Mouse (Mus musculus): ENCODE data around the gene Hist1h2af. TPM values are rescaled to one million over a fixed set of nuclear protein-coding genes. Genes with fewer than 3 reads are reported as not detected.
"Not testable (repeated sequence)": the region's sequence is repeated elsewhere in the genome, so short reads cannot be mapped to it uniquely, and the experiment has no call there.

Gene Hist1h2af
- polyA plus RNA-seq, 1 experiment from 2014 or later = 9.5 TPM

DNA sequence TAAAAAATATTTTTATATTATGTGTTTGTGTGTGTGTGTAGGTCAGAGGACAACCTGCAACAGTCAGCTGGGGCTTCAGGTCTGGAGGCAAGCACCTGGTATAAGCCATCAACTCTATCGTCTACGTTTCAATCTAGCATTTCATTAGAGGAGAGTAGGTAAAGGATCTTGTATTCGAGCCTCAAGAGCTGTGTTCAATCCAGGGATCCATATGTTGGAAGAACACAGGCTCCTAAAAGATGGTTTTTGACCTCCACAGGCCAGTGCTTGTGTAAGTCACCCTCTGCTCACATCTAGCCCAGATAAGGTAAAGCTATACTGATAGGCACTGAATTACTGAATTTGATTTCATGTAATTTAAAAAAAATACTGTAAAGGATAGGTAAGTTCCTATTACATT is 23.2 kb downstream of the Hist1h2af start:
- H3K27me3 ChIP-seq (ENCODE audit: poor library complexity, severe bottlenecking) = no peaks in the 10 kb centered on the region
- no peaks in the 10 kb centered on the region for H3K9me3 ChIP-seq
- no peak for DNase-seq (ENCODE audit: extremely low spot score, low spot score)
- H3K4me1 ChIP-seq = peaks cover 32% of the 10 kb centered on the region
- WGBS = 77% methylated on average over 3 of the region's 3 CpGs
- no peaks in the 10 kb centered on the region for H3K36me3 ChIP-seq (replicated peaks)
- peak overlapping the region; percentile 98 for H3K27ac ChIP-seq
- peak overlapping the region; percentile 70 for H3K4me3 ChIP-seq

DNA sequence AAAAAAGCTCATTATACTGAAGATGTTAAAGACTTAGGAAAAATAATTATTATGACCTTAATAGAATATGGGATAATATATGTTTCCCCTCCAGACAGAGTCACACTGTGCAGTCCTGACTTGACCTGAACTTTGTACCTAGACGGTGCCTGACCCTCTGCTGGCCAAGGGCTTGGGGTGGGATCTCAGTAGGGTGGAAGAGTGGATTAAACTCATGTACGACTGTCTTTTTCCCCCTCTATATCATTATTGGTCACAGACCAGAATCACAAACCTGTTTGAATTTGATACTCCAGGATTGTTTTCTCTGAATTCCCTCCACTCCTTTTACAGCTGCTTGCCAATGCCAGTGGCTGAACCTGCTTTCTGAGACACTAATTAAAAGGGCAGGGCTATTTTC is 27.0 kb downstream of the Hist1h2af start:
- not testable (repeated sequence) for H3K36me3 ChIP-seq (replicated peaks); H3K27me3 ChIP-seq (ENCODE audit: poor library complexity, severe bottlenecking); H3K9me3 ChIP-seq
- Histone ChIP-seq H3K4me3 (peak overlapping the region; percentile 30; the same call in 1 of the 2 replicates), H3K27ac (peak overlapping the region; percentile 82), H3K4me1 (peaks cover 18% of the 10 kb centered on the region)
- WGBS = 15% methylated on average over 2 of the region's 2 CpGs
- DNase-seq (ENCODE audit: extremely low spot score, low spot score) = peak; percentile 33

DNA sequence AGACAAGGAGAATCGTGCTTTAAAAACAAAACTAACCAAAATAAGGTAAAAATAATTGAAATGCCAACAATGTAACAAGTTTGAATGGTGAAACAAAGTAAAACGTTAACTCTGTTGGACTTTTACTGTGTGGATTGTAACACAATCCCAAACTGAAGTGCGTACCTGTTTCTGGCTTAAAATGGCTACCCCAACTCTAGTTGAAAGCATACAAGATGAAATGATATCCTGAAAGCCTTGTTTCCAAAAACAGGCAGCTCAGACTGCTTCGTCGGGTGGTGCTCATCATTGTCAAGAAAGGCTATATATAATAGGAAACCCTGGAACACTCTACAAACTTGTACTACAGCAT is 27.8 kb downstream of the Hist1h2af start:
- not testable (repeated sequence) for H3K9me3 ChIP-seq; H3K36me3 ChIP-seq (replicated peaks); H3K27me3 ChIP-seq (ENCODE audit: poor library complexity, severe bottlenecking); DNase-seq (ENCODE audit: extremely low spot score, low spot score)
- Histone ChIP-seq H3K4me1 (peaks cover 16% of the 10 kb centered on the region), H3K27ac (peak overlapping the region; percentile 98), H3K4me3 (peak overlapping the region; percentile 54)
- WGBS = 0% methylated on average over 2 of the region's 5 CpGs

DNA sequence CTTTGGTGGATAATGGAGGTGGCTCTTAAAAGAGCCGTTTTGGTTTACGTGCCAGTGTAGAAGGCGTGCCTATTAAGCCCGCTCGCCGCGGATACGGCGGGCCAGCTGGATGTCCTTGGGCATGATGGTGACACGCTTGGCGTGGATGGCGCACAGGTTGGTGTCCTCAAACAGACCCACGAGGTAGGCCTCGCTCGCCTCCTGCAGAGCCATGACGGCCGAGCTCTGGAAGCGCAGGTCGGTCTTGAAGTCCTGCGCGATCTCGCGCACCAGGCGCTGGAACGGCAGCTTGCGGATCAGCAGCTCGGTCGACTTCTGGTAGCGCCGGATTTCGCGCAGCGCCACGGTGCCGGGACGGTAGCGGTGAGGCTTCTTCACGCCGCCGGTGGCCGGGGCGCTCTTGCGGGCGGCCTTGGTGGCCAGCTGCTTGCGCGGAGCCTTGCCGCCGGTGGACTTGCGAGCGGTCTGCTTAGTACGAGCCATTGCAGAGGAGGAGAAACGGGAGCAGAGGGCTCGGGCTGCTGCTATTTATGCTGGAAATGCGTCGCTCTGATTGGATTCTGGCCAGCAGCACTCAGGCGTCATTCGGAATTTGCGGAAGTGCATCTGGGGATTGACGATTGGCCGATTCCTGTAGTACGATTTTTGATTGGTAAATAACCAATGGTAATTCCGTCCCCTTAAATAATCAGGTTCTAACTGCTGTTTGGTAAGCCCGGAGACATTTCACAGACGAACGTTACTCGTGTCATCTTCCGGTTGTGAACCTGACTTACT is 28.4 kb downstream of the Hist1h2af start, which contains the start of gene Hist1h3e:
Gene Hist1h3e, minus strand, starts transcription at position 487 of the 777 bp plus-strand sequence.
- H3K4me3 ChIP-seq = peak within 1 kb of the TSS; percentile 54
- H3K36me3 ChIP-seq (replicated peaks); H3K9me3 ChIP-seq; H3K27me3 ChIP-seq (ENCODE audit: poor library complexity, severe bottlenecking): not testable (repeated sequence)
- peaks cover 11% of the 10 kb centered on the region for H3K4me1 ChIP-seq
- under 1% methylated on average over 60 of the region's 67 CpGs for WGBS
- H3K27ac ChIP-seq = peak within 1 kb of the TSS; percentile 98
- DNase-seq (ENCODE audit: extremely low spot score, low spot score) = peak; percentile 94

DNA sequence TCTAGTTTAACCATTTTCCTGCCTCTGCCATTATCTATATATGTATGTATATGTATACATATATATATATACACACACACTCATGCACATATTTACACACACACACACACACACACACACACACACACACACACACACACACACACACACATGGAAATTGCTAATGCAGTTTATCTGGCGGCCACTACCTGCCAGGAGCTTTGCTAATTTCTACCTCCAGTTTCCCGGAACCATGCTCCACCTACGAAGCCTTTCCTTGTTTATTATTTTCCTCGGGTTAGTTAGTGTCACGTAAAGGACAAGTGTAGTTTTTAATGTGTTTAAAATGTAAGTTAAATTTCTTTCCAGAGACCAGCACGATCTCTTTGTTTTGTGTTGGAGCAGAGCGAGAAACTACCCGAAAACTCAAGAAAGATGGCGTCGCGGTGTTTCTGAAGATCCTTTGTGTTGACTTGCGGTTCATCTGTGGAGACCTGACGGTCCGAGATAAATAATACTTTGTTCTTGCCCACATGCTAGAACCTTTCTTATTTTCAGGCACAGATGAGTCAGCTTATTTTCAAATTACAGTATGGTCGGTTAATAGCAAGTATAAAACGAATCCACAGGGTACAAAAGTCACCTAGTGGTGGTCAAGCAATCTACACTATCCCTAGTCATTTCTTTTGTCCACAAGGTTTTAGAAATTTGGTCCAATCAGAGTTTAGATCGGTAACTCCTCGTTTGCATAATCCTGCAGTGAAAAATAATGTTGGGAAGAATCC is 29.2 kb downstream of the Hist1h2af start:
- Histone ChIP-seq H3K27ac (peak overlapping the region; percentile 98), H3K4me3 (peak overlapping the region; percentile 54), H3K27me3 (ENCODE audit: poor library complexity, severe bottlenecking) (no peaks in the 10 kb centered on the region), H3K9me3 (no peaks in the 10 kb centered on the region), H3K36me3 (replicated peaks) (no peaks in the 10 kb centered on the region), H3K4me1 (peaks cover 9% of the 10 kb centered on the region; the same call in 1 of the 2 replicates)
- 3% methylated on average over 18 of the region's 18 CpGs for WGBS
- DNase-seq (ENCODE audit: extremely low spot score, low spot score) = peak; percentile 50

DNA sequence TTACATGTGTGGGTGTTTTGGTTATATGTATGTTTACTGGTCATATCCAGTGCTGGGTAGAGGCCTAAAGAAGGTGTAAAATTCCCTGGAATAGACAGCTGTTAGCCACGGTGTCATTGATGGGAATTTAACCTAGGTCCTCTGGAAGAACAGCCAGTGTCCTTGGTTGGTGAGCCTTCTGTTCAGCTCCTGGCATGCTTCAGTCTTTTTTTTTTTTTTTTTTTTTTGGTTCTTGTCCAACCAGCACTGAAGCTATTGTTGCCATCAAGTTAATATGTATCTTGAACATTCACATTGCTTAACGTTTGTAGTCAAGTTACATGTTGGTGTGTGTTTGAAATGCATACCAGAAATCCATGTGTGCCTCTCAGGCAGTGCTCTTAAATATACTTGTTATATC is 30.8 kb downstream of the Hist1h2af start:
- Histone ChIP-seq H3K4me3 (no peak overlapping the region), H3K36me3 (replicated peaks) (no peaks in the 10 kb centered on the region), H3K4me1 (peaks cover 10% of the 10 kb centered on the region), H3K27ac (peak overlapping the region; percentile 98), H3K9me3 (no peaks in the 10 kb centered on the region), H3K27me3 (ENCODE audit: poor library complexity, severe bottlenecking) (no peaks in the 10 kb centered on the region)
- DNase-seq (ENCODE audit: extremely low spot score, low spot score) = no peak
- WGBS = 92% methylated on average over 2 of the region's 2 CpGs

DNA sequence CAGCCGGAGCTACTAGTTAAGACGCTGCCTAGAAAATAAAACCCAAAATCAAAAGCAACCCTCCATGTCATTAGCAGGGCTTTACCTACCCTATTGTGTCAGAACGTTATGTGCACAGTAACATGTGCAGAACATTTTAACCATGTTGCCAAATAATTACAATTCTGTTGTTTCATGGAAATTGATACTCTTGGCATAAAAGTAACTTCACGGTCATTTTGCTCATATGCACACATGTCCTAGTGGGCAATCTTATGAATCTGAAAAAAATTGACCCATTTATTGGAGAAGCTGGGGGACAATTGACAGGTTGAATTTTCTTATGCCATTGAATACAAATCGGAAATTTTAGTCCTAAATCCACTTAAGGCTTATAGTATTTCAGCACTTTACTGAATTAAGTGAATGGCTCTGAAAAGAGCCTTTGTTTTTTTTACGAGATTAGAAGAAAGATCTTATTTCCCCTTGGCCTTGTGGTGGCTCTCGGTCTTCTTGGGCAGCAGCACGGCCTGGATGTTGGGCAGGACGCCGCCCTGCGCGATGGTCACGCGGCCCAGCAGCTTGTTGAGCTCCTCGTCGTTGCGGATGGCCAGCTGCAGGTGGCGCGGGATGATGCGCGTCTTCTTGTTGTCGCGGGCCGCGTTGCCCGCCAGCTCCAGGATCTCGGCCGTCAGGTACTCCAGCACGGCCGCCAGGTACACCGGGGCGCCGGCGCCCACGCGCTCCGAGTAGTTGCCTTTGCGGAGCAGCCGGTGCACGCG is 36.7 kb downstream of the Hist1h2af start:
- not testable (repeated sequence) for H3K27me3 ChIP-seq (ENCODE audit: poor library complexity, severe bottlenecking); DNase-seq (ENCODE audit: extremely low spot score, low spot score); H3K9me3 ChIP-seq; H3K36me3 ChIP-seq (replicated peaks)
- Histone ChIP-seq H3K4me3 (peak overlapping the region; percentile 55), H3K27ac (peak overlapping the region; percentile 98), H3K4me1 (peaks cover 26% of the 10 kb centered on the region)
- WGBS = 2% methylated on average over 22 of the region's 41 CpGs

DNA sequence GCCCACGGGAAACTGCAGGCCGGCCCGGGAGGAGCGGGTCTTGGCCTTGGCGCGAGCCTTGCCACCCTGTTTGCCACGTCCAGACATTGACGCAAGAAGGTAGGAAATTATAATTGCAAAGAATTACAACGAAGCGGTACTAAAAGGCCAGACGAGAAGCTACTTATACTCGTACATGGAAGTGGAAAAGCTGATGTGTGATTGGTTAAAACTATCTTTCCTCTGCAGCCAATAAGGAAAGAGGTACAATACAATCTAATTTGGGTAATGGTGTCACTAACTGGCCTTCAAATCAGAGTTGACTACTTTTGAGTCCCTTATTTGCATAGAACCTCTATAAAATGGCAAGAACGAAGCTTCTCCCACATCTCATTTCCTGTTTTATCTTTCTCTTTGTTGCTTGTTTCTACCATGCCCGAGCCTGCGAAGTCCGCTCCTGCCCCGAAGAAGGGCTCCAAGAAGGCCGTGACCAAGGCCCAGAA is 37.4 kb downstream of the Hist1h2af start, which contains the start of the genes Hist1h2ae and Hist1h2bg:
Gene Hist1h2ae, minus strand, starts transcription at position 199 of the 482 bp plus-strand sequence.
Gene Hist1h2bg, plus strand, starts transcription at position 375 of the 482 bp plus-strand sequence.
- WGBS = under 1% methylated on average over 18 of the region's 18 CpGs
- H3K36me3 ChIP-seq (replicated peaks) = no peaks in the 10 kb centered on the region
- DNase-seq (ENCODE audit: extremely low spot score, low spot score) = peak; percentile 72
- H3K9me3 ChIP-seq = no peaks in the 10 kb centered on the region
- peak within 1 kb of the TSS; percentile 55 for H3K4me3 ChIP-seq
- peaks cover 27% of the 10 kb centered on the region for H3K4me1 ChIP-seq
- no peaks in the 10 kb centered on the region for H3K27me3 ChIP-seq (ENCODE audit: poor library complexity, severe bottlenecking)
- peak within 1 kb of the TSS; percentile 98 for H3K27ac ChIP-seq

DNA sequence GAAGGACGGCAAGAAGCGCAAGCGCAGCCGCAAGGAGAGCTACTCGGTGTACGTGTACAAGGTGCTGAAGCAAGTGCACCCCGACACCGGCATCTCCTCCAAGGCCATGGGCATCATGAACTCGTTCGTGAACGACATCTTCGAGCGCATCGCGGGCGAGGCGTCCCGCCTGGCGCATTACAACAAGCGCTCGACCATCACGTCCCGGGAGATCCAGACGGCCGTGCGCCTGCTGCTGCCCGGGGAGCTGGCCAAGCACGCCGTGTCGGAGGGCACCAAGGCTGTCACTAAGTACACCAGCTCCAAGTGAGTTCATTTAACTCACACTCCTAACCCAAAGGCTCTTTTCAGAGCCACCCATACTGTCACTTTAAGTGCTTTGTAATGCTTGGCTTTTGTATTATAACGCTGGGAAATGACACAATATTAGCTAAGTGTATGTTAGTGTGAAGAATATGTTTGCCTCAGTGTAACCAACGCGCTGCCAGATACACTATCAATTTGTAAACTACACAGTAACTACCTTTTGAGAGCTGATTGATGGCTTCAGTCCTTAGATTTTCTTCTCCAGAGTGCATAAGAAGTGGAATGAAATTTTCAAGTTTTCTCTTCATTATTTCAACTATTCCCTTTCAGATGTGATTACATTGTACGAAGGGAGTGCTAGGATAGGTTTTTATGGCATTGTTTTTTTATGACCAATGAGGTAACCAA is 38.0 kb downstream of the Hist1h2af start:
- H3K27me3 ChIP-seq (ENCODE audit: poor library complexity, severe bottlenecking); H3K9me3 ChIP-seq; H3K36me3 ChIP-seq (replicated peaks): not testable (repeated sequence)
- peak; percentile 20 for DNase-seq (ENCODE audit: extremely low spot score, low spot score)
- Histone ChIP-seq H3K4me3 (peak overlapping the region; percentile 55), H3K4me1 (peaks cover 33% of the 10 kb centered on the region), H3K27ac (peak overlapping the region; percentile 98)
- under 1% methylated on average over 13 of the region's 34 CpGs for WGBS

DNA sequence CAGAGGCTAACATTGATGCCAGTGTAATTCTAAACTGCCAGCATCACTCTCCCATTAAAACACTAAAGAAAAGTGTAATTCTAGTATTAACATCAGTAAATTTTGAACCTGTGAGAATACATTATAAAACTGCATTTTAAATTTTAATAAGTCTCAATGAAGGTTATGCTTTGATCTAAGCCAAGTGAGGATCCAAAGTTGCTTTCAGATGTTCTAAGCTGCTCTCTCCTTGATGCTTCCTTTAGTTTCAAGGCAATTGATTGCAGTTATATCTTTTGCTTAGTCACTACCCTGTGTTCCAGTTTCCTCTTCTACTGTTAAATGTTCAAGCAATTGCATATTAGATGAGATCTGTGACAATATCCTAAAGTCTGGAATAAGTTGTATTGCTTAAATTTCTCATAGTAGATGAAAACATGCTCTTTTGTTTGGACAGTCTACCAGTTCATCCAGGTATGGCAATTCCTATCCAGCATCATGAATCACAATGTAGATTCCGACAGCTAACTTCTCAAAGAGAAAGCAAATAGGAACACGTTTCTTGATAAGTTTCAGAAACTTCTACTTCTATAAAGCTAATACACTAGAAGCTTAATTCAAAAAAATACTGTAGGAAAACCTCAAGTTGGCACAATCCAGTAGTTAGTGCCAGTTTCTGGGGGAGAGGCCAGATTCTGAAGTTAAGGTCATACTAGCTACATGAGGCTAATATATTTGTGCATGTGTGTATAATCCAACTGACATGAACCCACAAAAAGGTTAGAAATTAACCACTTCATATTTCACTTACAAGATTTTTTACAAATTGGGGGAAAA is 38.7 kb downstream of the Hist1h2af start:
- WGBS = 43% methylated on average over 2 of the region's 2 CpGs
- Histone ChIP-seq H3K4me1 (peaks cover 40% of the 10 kb centered on the region), H3K36me3 (replicated peaks) (no peaks in the 10 kb centered on the region), H3K9me3 (no peaks in the 10 kb centered on the region), H3K27ac (peak overlapping the region; percentile 93), H3K4me3 (peak overlapping the region; percentile 55), H3K27me3 (ENCODE audit: poor library complexity, severe bottlenecking) (no peaks in the 10 kb centered on the region)
- DNase-seq (ENCODE audit: extremely low spot score, low spot score) = no peak

DNA sequence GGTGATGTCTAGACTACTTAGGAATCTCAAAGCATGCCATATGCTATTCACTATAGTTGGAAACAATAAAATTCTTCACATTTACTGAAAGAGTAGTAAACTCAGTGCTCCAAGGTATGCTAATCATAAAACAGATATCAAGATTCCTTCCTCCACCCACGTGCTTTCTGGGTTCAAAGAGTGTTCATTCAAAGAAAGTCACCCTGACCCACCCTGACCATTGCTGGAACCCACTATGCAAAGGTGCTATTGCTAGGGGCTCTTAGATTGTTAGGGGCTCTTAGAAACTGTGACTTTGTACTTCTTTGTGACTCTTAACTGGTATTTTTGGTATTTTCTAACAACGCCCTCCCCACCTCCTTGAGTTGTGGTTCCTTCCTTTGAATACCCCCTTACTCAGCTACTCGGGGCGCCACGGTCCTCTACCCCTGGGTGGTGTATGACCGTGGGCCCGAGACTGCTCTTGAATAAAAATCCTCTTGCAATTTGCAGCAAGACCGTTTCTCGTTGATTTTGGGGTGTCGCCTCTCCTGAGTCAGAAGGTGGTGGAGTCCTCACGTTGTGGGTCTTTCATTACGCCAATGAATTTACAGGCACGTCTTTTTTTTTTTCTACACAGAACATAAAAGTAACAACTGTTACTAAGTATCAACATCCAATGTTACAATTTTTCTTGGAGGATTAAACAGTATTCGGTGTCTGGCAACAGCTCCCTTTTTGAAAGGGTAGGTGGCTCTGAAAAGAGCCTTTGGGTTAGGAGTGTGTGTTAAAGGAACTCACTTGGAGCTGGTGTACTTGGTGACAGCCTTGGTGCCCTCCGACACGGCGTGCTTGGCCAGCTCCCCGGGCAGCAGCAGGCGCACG is 39.6 kb downstream of the Hist1h2af start:
- Histone ChIP-seq H3K4me3 (peak overlapping the region; percentile 55), H3K27ac (peak overlapping the region; percentile 93), H3K4me1 (peaks cover 42% of the 10 kb centered on the region)
- H3K36me3 ChIP-seq (replicated peaks); H3K9me3 ChIP-seq; H3K27me3 ChIP-seq (ENCODE audit: poor library complexity, severe bottlenecking): not testable (repeated sequence)
- 12% methylated on average over 20 of the region's 20 CpGs for WGBS
- DNase-seq (ENCODE audit: extremely low spot score, low spot score) = peak; percentile 21
